Mouse (Mus musculus) frontal cortex, postnatal 25 days (tissue): Measurements from ENCODE around the gene Trap1a.
"Not testable (repeated sequence)": the region's sequence is repeated elsewhere in the genome, so short reads cannot be mapped to it uniquely, and the experiment has no call there.

Experiments used
- DNase-seq, 2 experiments: peaks; one replicate each; pipeline ENCODE4 v3.0.0; 2022; ENCODE audit warnings: low spot score in 2 of 2

The Trap1a gene

DNA sequence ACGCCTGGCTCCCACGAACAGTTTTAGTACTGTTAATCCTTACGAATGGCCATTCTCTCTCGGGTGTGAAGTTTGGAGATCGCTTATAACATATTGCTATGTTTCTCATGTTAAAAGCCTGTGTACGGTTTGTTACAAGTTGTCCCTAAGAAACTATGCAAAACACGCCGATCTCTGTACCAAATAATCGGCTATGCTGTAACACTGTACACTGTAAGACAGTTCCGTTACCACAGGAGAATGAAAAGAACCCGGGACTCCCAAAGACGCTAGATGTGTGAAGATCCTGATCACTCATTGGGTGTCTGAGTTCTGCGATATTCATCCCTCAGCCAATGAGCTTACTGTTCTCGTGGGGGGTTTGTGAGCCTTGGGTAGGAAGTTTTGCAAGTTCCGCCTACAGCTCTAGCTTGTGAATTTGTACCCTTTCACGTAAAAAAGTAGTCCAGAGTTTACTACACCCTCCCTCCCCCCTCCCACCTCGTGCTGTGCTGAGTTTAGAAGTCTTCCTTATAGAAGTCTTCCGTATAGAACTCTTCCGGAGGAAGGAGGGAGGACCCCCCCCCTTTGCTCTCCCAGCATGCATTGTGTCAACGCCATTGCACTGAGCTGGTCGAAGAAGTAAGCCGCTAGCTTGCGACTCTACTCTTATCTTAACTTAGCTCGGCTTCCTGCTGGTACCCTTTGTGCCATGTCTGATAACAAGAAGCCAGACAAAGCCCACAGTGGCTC, at the start of gene Trap1a:
Trap1a (plus strand) TSS at position 421 of the 732 bp plus-strand sequence.
- no peak for DNase-seq

DNA sequence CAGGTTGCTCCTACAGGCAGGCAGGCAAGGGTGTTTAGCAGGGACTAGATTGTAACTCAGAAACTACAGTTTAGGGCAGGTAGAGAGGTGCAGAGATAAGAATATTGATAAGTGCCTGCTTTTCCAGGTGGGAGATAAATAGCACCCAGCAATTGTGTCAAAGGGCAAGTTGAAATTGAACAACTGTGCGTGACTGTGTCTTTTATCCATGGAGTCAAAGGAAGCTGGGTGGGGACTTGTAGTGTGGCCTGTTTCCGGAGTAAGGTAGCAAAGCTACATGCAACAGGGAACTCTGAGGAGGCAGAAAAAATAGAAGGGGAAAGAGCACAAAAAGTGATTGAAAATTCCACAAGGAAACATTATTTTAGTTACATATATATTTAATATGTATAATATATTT, 40.4 kb upstream of the Trap1a start:
- no peak for DNase-seq

DNA sequence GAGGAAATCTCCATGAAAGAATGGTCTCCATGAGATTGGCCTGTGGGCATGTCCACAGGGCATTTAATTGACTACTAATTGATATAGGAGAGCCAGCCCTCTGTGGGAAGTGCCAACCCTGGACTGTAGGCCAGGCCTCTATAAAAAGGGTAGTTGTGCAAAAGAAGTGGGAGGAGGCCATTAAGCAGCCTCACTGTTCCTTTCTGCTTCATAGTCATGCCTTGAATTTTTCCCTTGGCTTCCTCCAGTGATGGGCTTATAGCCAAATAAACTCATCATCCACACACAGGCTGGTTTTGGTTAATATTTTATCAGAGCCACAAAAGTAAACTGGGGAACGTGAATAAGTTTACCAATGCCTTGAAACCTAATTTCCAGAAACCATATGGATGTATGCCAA, 38.2 kb upstream of the Trap1a start:
- no peak for DNase-seq

DNA sequence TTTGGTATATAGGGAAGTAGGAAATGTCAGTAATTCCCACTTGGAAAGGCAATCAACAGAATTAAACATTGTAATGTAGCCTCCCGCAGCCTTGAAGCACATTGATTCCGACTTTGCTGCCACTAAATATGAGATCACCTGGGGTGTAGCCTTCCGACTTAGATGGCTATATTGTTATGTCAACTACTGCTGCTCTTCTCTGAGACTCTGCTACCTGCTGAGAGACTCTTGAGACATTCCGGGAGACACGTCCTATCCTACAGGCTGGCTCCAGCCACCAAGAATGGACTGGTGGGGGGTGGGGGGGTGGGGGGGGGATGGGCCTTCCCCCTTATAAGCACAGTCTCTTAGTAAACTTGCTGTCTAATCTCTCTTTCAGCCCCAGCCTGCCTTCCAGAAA, 16.1 kb upstream of the Trap1a start:
- not testable (repeated sequence) for DNase-seq

DNA sequence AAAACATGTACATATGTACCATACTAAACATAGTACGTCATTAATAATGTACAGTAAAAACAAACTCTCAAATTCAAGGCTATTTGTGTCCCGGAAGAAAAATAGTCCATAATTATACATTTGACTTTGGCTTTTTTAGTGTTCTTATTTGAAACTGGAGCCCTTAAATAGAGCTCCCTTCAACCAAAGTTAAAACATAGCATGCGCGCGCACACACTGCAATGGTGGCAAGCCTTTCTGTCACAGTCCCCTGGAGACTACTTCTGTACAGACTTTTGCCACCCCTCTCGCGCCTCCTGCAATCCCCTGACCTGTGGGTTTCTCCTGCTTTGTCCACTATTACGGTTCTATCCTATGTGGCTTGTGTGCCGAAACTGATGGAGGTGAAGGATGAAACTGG, 900 bp upstream of the Trap1a start:
- no peak for DNase-seq

DNA sequence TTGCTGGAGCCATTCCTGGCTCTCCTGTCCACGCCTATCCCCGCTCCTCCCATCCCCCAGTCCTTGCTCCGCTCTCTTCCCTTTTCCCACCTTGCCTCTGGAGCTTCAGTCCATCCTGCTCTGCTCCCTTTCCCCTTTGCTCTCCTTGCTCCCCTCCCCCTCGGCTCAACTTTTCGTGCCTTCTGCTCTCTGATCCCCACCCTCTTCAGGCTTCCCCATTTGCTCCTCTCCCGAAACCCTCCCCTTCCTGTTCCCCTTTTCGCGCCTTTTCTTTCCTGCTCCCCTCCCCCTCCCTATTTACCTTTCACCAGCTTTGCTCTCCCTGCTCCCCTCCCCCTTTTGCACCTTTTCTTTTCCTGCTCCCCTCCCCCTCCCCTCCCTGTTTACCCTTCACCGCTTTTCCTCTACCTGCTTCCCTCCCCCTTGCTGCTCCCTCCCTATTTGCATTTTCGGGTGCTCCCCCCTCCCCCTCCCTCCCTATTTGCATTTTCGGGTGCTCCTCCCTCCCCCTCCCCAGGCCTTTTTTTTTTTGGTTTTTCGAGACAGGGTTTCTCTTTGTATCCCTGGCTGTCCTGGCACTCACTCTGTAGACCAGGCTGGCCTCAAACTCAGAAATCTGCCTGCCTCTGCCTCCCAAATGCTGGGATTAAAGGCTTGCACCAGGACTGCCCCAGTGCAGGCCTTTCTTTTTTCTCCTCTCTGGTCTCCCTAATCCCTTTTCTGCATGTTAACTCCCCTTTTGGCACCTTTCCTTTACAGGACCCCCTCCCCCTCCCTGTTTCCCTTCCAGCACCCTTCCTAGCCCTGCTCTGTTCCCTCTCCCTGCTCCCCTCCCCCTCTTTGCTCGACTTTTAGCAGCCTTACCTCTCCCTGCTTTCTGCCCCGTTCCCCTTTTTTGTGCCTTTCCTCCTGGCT, 1.3 kb downstream of the Trap1a start:
- DNase-seq, result no peak

DNA sequence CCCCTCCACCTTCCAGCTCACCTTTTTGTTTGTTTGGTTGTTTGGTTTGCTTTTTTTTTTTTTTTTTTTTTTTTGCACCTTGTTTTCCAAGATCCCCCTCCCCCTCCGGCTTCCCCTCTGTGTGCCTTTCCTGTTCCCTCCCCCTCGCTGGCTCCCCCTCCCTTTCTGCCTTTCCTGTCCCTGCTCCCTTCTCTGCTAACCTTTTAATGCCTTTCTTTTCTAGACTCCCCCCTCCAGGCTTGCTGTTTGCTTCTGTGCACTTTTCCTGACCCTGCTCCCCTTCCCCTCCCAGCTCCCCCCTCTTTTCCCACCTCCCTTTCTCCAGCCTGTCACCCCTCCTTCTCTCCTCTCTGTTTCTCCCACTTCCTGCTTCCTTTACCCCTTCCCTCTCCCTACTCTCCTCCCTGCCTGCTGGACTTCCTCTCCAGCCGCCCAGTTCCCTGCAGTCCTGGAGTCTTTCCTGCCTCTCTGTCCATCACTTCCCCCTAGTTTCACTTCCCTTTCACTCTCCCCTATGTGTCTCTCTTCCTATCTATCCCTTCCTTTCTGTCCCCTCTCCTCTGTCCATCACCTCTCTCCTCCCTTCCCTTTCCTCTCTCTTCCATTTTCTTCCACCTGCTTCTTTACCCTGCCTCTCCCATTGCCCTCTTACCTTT, 2.1 kb downstream of the Trap1a start:
- DNase-seq, result no peak

DNA sequence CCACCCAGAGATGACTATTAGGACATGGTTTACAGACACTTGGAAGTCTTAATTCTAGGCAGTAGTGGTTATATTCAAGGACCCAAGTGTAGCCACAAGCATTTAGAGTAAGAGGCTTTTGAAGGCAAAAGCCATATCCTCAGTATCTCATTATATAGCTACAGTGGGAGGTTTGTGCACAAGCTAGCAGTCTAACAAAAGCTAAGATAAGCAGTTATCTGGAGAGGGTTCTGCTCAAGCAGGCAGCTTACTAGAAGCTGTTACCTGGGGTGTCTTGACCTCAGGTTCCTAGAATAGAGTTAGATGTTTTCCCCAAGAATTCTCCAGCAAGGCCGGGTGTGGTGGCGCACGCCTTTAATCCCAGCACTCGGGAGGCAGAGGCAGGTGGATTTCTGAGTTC, 6.1 kb downstream of the Trap1a start:
- DNase-seq, result no peak

DNA sequence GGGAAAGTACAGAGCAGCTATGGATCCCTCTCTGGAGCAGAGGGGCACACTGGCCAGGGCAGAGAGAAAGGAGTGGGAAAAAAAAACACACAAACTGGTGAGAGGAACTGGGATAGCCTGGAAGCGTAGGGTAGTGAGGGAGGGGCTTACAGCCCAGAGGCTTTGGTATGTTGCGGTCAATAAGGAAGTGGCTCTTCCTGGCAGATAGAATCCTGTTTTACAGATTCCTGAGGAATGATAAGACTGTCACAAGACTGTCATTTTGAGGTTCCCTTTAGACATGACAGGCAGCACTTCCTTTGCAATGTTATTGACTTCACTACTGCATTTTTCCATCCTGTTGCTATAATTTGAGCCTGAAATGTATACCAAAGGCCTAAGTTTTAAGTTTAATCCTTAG, 7.7 kb downstream of the Trap1a start:
- no peak for DNase-seq

DNA sequence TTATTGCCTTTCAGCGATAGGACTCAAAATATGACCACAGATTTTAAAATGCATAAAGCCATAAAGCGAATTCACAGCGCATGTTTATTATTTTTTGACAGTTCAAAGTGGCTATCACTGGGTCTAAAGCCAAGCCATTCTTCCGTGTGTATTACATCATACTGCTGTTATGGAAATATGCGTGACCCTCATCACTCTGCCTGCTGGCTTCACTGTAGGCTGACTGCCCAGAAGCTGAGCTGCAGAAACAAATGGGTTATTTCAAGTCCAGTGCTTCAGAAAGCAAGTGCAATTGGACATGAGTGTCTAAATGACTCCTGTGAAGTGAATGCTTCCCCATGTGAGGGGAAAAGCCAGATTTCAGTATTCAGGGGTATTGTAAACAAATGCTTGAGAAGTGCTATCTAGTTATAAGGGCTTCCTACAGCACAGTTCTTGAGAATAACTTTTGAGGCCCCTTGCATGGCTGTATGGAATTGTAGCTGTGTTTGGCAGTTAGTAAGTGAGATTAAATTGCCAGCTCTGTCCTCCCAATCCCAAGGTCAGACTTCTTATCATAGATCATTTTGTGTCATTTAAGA, 18.8 kb downstream of the Trap1a start:
- no peak for DNase-seq

DNA sequence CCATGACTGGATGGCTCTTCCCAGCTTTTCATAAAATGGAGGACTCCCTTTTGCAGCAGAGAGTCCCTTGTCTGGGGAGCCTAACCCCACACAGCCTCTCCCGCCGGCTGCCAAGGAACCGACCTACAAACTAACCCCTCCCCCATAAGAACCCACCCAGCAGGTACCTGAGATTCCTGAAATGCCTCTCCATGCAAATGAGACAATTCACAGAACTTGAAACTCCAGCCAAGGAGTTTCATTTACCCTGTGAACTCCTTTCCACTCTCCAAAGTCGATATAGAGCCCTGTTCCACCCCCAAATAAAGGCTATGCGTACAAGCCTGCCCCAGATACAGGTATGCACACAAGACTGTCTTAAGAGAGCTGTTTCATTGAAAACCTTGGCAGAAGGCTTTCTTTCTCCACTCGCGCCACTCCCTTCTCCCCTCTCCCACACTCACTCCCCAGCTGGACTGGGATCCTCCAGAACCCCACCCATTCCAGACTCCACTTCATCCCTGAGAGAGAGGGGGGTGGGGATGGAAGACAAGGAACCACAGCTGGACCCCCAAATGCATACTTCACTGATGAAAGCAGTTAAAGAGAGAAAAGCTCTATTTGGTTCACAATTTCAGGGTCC, 24.3 kb downstream of the Trap1a start:
- DNase-seq, result no peak

DNA sequence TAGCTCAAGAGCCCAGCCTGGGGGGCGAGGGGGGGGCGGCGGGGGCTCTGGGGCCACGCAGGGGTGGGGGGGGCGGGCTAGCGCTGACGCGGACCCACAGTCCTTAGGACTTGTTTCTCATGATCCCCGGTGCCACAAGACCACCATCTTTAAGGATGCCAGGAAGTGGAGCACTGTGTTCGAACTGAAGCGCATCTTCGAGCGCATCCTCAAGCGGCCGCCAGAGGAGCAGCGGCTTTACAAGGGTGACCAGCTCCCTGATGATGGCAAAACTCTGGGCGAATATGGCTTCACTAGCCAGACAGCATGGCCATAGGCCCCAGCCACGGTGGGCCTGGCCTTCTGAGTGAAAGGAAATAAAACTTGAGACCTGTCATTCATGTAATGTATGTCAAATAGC, 24.9 kb downstream of the Trap1a start:
- no peak for DNase-seq

DNA sequence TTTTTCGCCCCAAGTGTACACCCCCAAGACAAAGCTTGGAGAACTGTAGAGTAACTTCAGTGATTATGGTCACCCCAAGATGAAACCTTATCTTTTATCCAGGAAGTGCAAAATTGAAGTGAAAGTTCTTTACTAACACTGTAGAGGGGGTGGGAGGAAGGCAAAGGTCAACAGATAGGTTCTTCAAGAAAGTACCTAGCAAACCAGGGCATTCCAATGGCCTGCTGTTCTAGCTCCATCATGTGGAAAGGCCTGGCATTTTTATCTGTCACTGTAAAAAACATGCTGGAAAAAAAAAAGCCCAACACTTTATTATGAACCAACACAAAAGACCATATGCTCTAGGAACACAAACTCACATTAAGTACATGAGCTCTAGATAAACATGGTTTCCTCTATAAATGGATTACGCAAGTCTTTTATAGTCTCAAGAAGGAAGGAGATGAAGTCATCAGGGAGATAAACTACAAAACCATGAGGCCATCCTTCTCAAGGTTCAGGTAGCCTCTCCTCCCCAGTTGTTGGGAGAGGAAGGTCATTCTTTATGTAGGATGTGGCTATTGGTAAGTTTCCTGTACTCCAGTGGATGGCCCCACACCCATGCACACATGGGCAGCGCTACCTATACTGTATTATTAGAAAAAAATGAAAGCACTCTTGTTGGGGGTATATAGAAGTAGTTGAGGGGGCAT, 33.5 kb downstream of the Trap1a start:
- no peak for DNase-seq

DNA sequence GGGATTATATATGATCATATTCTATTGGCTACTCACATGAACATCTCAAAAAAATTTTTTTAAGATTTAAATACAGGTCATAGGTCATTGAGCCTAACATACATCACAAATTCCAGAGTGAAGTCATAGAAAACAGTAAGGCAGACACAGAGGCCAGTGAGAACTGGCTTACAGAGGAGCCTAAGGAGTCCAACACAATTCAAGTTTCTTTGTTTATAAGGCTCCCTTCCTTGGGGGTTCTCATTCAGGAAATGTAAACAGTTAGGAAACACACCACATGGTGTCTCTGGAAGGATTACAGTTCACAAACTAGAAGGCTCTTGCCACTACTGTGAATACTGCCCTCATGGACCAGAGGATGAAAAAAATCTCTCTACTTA, 34.0 kb downstream of the Trap1a start:
- DNase-seq, result no peak

DNA sequence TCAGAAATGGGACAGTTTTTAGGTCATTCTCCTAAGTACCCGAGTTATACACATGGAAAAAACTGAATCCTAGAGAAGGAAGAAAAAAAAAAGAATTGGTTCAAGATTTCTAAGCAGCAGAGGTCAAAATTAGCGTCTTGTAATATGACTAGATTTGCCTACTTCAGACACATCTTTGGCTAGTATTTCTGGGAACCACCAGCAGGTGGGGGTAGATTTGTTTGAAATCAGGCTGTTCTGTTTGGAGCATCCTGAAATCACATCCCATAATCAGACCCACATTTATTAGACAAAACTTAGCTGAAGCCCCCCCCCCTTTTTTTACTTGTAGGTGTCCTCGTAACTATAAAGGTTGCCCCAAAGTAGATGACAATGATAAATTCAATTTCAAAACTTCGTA, 35.6 kb downstream of the Trap1a start:
- DNase-seq, result no peak

DNA sequence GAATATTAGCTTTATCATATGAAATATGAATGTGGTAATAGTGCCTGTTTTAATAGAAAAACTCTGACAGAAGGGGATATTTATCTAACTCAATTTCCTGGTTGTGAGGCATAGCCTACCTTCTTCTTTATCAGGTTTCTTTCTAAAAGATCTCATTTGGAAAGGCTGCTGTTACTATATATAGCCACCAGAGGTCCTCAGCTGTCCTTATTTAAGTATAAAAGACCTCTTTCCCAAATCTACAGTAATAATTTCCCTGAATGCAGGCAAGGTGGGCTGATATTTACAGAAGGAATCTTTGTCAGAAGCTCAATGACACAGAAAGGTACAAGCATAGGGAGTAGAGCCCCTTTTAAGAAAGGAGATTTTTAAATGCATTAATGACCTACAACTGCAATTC, 39.2 kb downstream of the Trap1a start:
- no peak for DNase-seq
